Mouse (Mus musculus) G1E (cell line): ENCODE measurements around the gene Cdc20.

ENCODE experiments used
- CTCF ChIP-seq: IDR thresholded peaks from 2 replicates; pipeline ENCODE4 v1.5.1; 2012; ENCODE audit warnings: low read depth, low read length, inconsistent platforms, mixed read lengths
- GATA1 ChIP-seq: IDR thresholded peaks from 2 replicates; pipeline ENCODE4 v1.6.1; 2012; ENCODE audit warnings: borderline replicate concordance, low read length, inconsistent platforms, mixed read lengths
- TAL1 ChIP-seq: conservative IDR thresholded peaks from 2 replicates; pipeline ENCODE4 v1.6.1; 2012; ENCODE audit warnings: low read depth, low read length, inconsistent platforms, mixed read lengths

- no peak for TF ChIP-seq TAL1
- no peak for TF ChIP-seq CTCF
- TF ChIP-seq GATA1, result no peak
These were observed 9.2 kb downstream of the Cdc20 start, which contains the start of gene Elovl1 for GRCm38 (mm10) chr4:118427768-118428451.
